Mouse (Mus musculus) cerebellum, adult 2 months (tissue): ENCODE measurements around the gene Sema4d.
"Not testable (repeated sequence)": the region's sequence is repeated elsewhere in the genome, so short reads cannot be mapped to it uniquely, and the experiment has no call there.

Source experiments
- CTCF ChIP-seq: fragments of 200-500 bp; IDR thresholded peaks from 2 replicates; pipeline ENCODE4 v1.5.1; 2011; ENCODE audit warnings: low read depth, mild to moderate bottlenecking, control low read depth, low read length, moderate library complexity, borderline replicate concordance; ENCODE audit not compliant: insufficient read depth
- POLR2A ChIP-seq: fragments of 200-500 bp; IDR thresholded peaks from 2 replicates; pipeline ENCODE4 v1.6.1; 2011; ENCODE audit warnings: low read length, control low read depth, borderline replicate concordance; ENCODE audit not compliant: insufficient read depth

DNA sequence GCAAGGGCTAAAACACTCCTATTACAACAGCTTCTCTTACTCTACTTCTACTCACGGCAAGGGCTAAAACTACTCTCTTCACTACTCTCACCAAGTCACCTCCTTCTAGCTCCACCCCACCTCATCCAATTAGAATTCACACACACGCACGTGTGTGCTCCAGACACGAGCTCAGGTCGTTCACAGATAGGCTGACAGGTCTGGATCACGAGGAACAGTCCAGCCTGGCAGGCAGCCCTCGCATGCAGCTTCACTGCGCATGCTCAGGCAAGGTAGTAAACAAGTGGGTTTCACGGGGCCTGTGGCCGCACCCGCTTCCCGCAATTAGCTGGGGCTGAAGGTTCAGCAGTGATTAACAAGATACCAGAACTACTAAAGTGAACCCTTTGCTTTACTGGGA is 125.4 kb downstream of the Sema4d start:
- not testable (repeated sequence) for TF ChIP-seq POLR2A, CTCF
